Mouse (Mus musculus): ENCODE results near the gene Heca.
"Not testable (repeated sequence)": the region's sequence is repeated elsewhere in the genome, so short reads cannot be mapped to it uniquely, and the experiment has no call there.

Heca gene

GRCm38 (mm10) chr10:17880038-17880437, 67.8 kb downstream of the Heca start:
- no peak for DNase-seq (ENCODE audit: low read depth, low spot score)

GRCm38 (mm10) chr10:17878002-17878919, 69.6 kb downstream of the Heca start:
- DNase-seq (ENCODE audit: low read depth, low spot score): no peak

- peak; percentile 79 for DNase-seq (ENCODE audit: low read depth, low spot score)
These were observed 77.8 kb downstream of the Heca start for GRCm38 (mm10) chr10:17869822-17870662.

- peak; percentile 90 for DNase-seq (ENCODE audit: low read depth, low spot score)
These were observed 87.0 kb downstream of the Heca start for GRCm38 (mm10) chr10:17860701-17861480.

- peak; percentile 58 for DNase-seq (ENCODE audit: low read depth, low spot score)
These were observed 90.1 kb downstream of the Heca start for GRCm38 (mm10) chr10:17857647-17858261.

- no peak for DNase-seq (ENCODE audit: low read depth, low spot score)
These were observed 102.9 kb downstream of the Heca start for GRCm38 (mm10) chr10:17844781-17845537.

- DNase-seq (ENCODE audit: low read depth, low spot score): peak; percentile 40
These were observed 105.8 kb downstream of the Heca start for GRCm38 (mm10) chr10:17842030-17842429.

GRCm38 (mm10) chr10:17836275-17836674, 111.6 kb downstream of the Heca start:
- DNase-seq (ENCODE audit: low read depth, low spot score): no peak

GRCm38 (mm10) chr10:17835031-17835430, 112.8 kb downstream of the Heca start:
- no peak for DNase-seq (ENCODE audit: low read depth, low spot score)

GRCm38 (mm10) chr10:17831041-17831440, 116.8 kb downstream of the Heca start:
- DNase-seq (ENCODE audit: low read depth, low spot score): no peak

GRCm38 (mm10) chr10:17829205-17829604, 118.7 kb downstream of the Heca start:
- no peak for DNase-seq (ENCODE audit: low read depth, low spot score)

- no peak for DNase-seq (ENCODE audit: low read depth, low spot score)
These were observed 120.5 kb downstream of the Heca start for GRCm38 (mm10) chr10:17827391-17827790.

GRCm38 (mm10) chr10:17820422-17820821, 127.4 kb downstream of the Heca start:
- DNase-seq (ENCODE audit: low read depth, low spot score): not testable (repeated sequence)

Measured in 3T3-L1 (cell line).